Mouse (Mus musculus): Measurements from ENCODE around the gene Rps13.
A peak's percentile ranks its signal among the peaks of the same experiment; 100 is the strongest.
"Not testable (repeated sequence)": the region's sequence is repeated elsewhere in the genome, so short reads cannot be mapped to it uniquely, and the experiment has no call there.

Rps13 gene

GRCm38 (mm10) chr7:116333713-116334668 is at the start of gene Rps13:
TSS of gene Rps13 (minus strand) at chr7:116334195.
- DNase-seq: peak; percentile 98

- DNase-seq: not testable (repeated sequence)
Measured at GRCm38 (mm10) chr7:116379181-116379580, 45.2 kb upstream of the Rps13 start.

GRCm38 (mm10) chr7:116374284-116374683 is 40.3 kb upstream of the Rps13 start:
- DNase-seq: no peak

- DNase-seq: peak; percentile 78
Measured at GRCm38 (mm10) chr7:116336226-116336625, 2.2 kb upstream of the Rps13 start.

GRCm38 (mm10) chr7:116335133-116335532 is 1.1 kb upstream of the Rps13 start:
- DNase-seq: no peak

GRCm38 (mm10) chr7:116334669-116335038 is 659 bp upstream of the Rps13 start:
- DNase-seq: no peak

- no peak for DNase-seq
Measured at GRCm38 (mm10) chr7:116331246-116331645, 2.7 kb downstream of the Rps13 start.

- no peak for DNase-seq
Measured at GRCm38 (mm10) chr7:116329858-116330257, 4.1 kb downstream of the Rps13 start.

- no peak for DNase-seq
Measured at GRCm38 (mm10) chr7:116328777-116329176, 5.2 kb downstream of the Rps13 start.

- DNase-seq: peak; percentile 22
Measured at GRCm38 (mm10) chr7:116327901-116328300, 6.1 kb downstream of the Rps13 start.

GRCm38 (mm10) chr7:116323331-116323964 is 10.5 kb downstream of the Rps13 start:
- DNase-seq: peak; percentile 59

- peak; percentile 54 for DNase-seq
Measured at GRCm38 (mm10) chr7:116309456-116309855, 24.5 kb downstream of the Rps13 start.

- peak; percentile 54 for DNase-seq
Measured at GRCm38 (mm10) chr7:116308632-116308991, 25.4 kb downstream of the Rps13 start.

- DNase-seq: peak; percentile 64
Measured at GRCm38 (mm10) chr7:116307871-116308631, 25.9 kb downstream of the Rps13 start, which contains the start of gene Plekha7. TSS of gene Plekha7 (minus strand) at chr7:116308376.

GRCm38 (mm10) chr7:116307099-116307870 is 26.7 kb downstream of the Rps13 start:
- no peak for DNase-seq

- no peak for DNase-seq
Measured at GRCm38 (mm10) chr7:116306601-116307000, 27.4 kb downstream of the Rps13 start.

GRCm38 (mm10) chr7:116301661-116302311 is 32.2 kb downstream of the Rps13 start:
- no peak for DNase-seq

GRCm38 (mm10) chr7:116301144-116301543 is 32.9 kb downstream of the Rps13 start:
- no peak for DNase-seq

- DNase-seq: no peak
Measured at GRCm38 (mm10) chr7:116298851-116299250, 35.1 kb downstream of the Rps13 start.

- DNase-seq: no peak
Measured at GRCm38 (mm10) chr7:116298389-116298788, 35.6 kb downstream of the Rps13 start.

GRCm38 (mm10) chr7:116294961-116295360 is 39.0 kb downstream of the Rps13 start:
- DNase-seq: peak; percentile 36

GRCm38 (mm10) chr7:116292377-116292776 is 41.6 kb downstream of the Rps13 start:
- DNase-seq: no peak
